Mouse (Mus musculus) limb, embryonic 13.5 days (tissue): ENCODE measurements around the gene Mapk8ip3. TPM values are rescaled to one million over a fixed set of nuclear protein-coding genes. Genes with fewer than 3 reads are reported as not detected.
"Not testable (repeated sequence)": the region's sequence is repeated elsewhere in the genome, so short reads cannot be mapped to it uniquely, and the experiment has no call there.

Source experiments
- ATAC-seq: fragments of 200-750 bp; cut with Nextera tagmentation; 2 replicates; pipeline ENCODE4 v1.8.0; 2017; ENCODE audit warnings: low read depth, moderate number of reproducible peaks, moderate TSS enrichment; ENCODE audit not compliant: low FRiP score
- H3K27ac ChIP-seq: fragments of 300-500 bp; sonication (generic); 2 replicates; pipeline ENCODE4 v1.5.1; 2015; ENCODE audit warnings: inconsistent platforms, mild to moderate bottlenecking, moderate library complexity
- H3K27me3 ChIP-seq: fragments of 300-500 bp; sonication (generic); 2 replicates; pipeline ENCODE4 v1.6.1; 2015; ENCODE audit warnings: mild to moderate bottlenecking, inconsistent platforms
- H3K36me3 ChIP-seq: fragments of 300-500 bp; sonication (generic); 2 replicates; pipeline ENCODE4 v1.6.1; 2015; ENCODE audit warnings: inconsistent platforms, mild to moderate bottlenecking, moderate library complexity
- H3K4me1 ChIP-seq: fragments of 300-500 bp; sonication (generic); 2 replicates; pipeline ENCODE4 v1.6.1; 2015; ENCODE audit warnings: inconsistent platforms
- H3K4me2 ChIP-seq: fragments of 300-500 bp; sonication (generic); replicated peaks from 2 replicates; pipeline ENCODE4 v1.6.1; 2015; ENCODE audit warnings: inconsistent platforms, mild to moderate bottlenecking, moderate library complexity
- H3K4me3 ChIP-seq: fragments of 300-500 bp; sonication (generic); 2 replicates; pipeline ENCODE4 v1.5.1; 2015; ENCODE audit warnings: moderate library complexity, mild to moderate bottlenecking, inconsistent platforms
- H3K9ac ChIP-seq: fragments of 300-500 bp; sonication (generic); 2 replicates; pipeline ENCODE4 v1.6.1; 2015; ENCODE audit warnings: mild to moderate bottlenecking, inconsistent platforms
- H3K9me3 ChIP-seq: fragments of 300-500 bp; sonication (generic); 2 replicates; pipeline ENCODE4 v1.6.1; 2016; ENCODE audit warnings: inconsistent platforms
- WGBS: fragments of 180-500 bp; shearing (Covaris S2); methylation state at CpG from one replicate; pipeline ENCODE4 v1.1.7; 2015; 5-methylcytosine and 5-hydroxymethylcytosine counted together
- polyA plus RNA-seq: library from polyadenylated mRNA; unstranded; fragments of >200 nt; fragmentation: Nextera tagmentation; extraction: Ambion mirVana; gene quantifications from 2 replicates; pipeline ENCODE4 v1.2.1, GENCODE M21; 2015

Gene Mapk8ip3
- polyA plus RNA-seq, result 42.7 and 45.2 TPM in 2 replicates

DNA sequence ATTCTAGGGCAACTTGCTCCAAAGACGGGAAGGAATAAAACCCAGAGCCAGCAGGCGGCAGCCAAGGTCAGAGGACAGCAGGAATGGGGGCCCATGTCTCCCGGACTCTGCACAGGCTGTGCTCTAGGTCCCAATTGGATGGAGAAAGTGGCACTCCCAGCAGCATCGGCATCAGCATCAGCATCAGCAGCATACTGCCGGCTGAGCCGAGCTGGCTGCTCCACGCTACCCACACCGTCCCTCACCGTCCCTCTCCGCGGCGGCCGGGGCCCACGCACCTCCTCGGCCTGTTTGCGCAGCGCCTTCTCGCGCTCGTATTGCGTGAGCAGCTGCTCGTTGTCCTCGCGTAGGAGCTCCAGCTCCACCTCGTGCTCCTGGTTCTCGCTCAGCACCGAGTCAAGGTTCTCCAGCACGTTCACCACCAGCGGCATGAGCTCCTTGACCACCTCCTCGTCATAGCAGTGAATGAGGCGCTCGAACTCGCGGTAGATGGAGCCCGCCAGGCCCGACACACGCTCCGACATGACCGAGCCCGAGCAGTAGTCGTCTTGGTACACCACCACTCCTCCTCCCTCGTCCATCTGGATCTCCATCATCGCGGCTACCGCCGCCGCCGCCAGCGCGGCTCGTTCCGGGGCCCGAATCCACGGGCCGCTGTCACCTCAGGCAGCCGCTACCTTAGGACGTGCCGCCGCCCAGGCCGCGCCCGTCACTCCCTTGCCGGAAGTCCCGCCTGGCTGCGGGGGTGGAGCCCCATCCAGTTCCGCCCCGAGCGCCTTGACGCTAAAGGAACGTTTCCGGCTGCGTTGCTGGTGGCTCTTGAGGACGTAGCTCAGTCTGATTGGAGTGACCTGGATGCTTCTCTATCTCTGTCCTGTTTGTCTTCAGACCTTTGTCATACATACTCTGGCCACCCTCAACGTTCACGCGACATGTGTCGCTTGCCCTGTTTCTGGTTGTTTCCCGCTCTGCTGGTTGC is at the start of gene Mapk8ip3:
Mapk8ip3 (minus strand) TSS at position 719 of the 979 bp plus-strand sequence.
- ATAC-seq, result peak; percentile 97
- no peaks in the 10 kb centered on the region for H3K9me3 ChIP-seq
- H3K36me3 ChIP-seq, result peaks cover 19% of the 10 kb centered on the region; the same call in 1 of the 2 replicates
- H3K9ac ChIP-seq, result peak within 1 kb of the TSS; percentile 92
- no peaks in the 10 kb centered on the region for H3K27me3 ChIP-seq
- under 1% methylated on average over 78 of the region's 78 CpGs for WGBS
- H3K4me1 ChIP-seq, result peaks cover 28% of the 10 kb centered on the region
- H3K27ac ChIP-seq, result peak within 1 kb of the TSS; percentile 64
- peak within 1 kb of the TSS; percentile 97 for H3K4me3 ChIP-seq
- H3K4me2 ChIP-seq, result peak within 1 kb of the TSS; percentile 77

DNA sequence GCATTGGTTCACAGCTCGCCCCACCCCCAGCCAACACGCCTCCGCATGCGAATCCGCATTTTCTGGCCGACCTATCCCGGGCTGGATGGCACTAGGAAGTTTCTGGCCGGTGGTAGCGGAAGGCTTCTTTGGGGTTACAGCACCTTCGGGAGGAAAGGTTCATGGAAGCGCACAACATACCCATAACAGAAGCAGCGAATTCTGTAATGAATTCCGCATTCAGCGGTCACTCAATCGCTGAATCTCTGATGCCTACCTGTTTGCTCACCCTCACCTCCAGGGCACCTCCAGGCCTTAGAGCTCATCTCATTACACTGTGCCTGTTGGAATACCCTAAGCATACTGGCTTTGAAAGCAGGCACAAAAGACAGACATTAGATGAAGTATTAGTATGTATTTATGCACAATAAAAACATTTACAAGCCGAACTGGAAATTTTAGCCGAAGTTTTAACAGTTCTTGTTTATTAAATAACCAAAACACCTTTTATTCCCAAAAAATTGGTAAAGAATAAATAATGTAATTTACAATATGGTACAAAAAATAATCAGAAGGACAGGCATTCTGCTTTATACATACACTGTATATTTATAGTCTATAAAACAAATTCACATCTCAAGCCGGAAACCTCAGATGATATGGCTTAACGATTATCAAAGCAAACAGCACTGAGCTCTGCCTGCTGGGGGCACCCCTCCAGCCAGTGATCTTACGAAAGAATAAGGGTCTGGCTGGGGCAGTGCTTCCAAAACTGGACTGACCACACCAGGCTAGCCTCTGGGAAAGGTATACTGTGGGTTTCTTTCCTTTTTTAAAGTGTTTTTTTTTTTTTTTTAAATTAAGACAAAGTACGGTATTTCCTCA is 24.3 kb upstream of the Mapk8ip3 start:
- no peaks in the 10 kb centered on the region for H3K27me3 ChIP-seq
- peak overlapping the region; percentile 94 for H3K4me3 ChIP-seq
- peak overlapping the region; percentile 71 for H3K4me2 ChIP-seq
- no peak overlapping the region for H3K27ac ChIP-seq
- H3K9me3 ChIP-seq, result no peaks in the 10 kb centered on the region
- WGBS, result 11% methylated on average over 21 of the region's 21 CpGs
- H3K4me1 ChIP-seq, result peaks cover 17% of the 10 kb centered on the region
- H3K9ac ChIP-seq, result peak overlapping the region; percentile 61
- ATAC-seq, result peak; percentile 29
- peaks cover 59% of the 10 kb centered on the region for H3K36me3 ChIP-seq

- Histone ChIP-seq H3K36me3 (peaks cover 59% of the 10 kb centered on the region), H3K27ac (peak within 1 kb of the TSS; percentile 80), H3K27me3 (no peaks in the 10 kb centered on the region), H3K4me2 (peak within 1 kb of the TSS; percentile 71), H3K4me3 (peak within 1 kb of the TSS; percentile 94), H3K4me1 (peaks cover 17% of the 10 kb centered on the region), H3K9ac (peak within 1 kb of the TSS; percentile 90), H3K9me3 (no peaks in the 10 kb centered on the region)
- WGBS, result under 1% methylated on average over 58 of the region's 59 CpGs
- ATAC-seq, result peak; percentile 100
Measured at GRCm38 (mm10) chr17:24960135-24960851, 23.5 kb upstream of the Mapk8ip3 start, which contains the start of gene Jpt2. TSS of gene Jpt2 (minus strand) at chr17:24960689.

- no peak for ATAC-seq
- Histone ChIP-seq H3K9me3 (no peaks in the 10 kb centered on the region), H3K27me3 (no peaks in the 10 kb centered on the region), H3K36me3 (peaks cover 58% of the 10 kb centered on the region), H3K4me3 (peak overlapping the region; percentile 94), H3K4me2 (peak overlapping the region; percentile 71), H3K27ac (0 out of 2 replicates have a peak overlapping the region, but pooled peaks have one; percentile 80), H3K4me1 (peaks cover 17% of the 10 kb centered on the region), H3K9ac (peak overlapping the region; percentile 90)
- WGBS, result 53% methylated on average over 8 of the region's 8 CpGs
Measured at GRCm38 (mm10) chr17:24959371-24959770, 22.6 kb upstream of the Mapk8ip3 start.

DNA sequence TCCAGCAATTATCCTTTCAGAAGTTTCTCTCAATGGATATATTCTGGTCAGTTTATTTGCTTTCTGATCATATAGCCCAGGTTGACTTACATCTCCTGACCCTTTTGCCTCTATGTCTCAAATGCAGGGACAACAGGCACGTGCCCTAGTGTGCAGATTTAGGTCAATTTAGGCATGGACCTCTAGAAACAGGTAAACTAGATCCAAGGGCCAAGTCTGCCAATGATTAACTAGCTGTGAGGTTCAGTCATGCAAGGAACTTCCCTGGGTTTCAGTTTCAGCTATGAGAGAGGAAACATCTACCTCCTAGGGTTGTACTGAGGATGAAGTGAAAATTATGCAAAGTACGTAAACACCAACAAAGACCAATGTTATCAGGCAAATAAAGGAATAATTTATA is 16.5 kb upstream of the Mapk8ip3 start:
- Histone ChIP-seq H3K4me3 (no peak overlapping the region), H3K36me3 (peaks cover 82% of the 10 kb centered on the region), H3K4me2 (no peak overlapping the region), H3K9me3 (no peaks in the 10 kb centered on the region), H3K27me3 (no peaks in the 10 kb centered on the region), H3K27ac (no peak overlapping the region), H3K9ac (no peak overlapping the region), H3K4me1 (peaks cover 8% of the 10 kb centered on the region; the same call in 1 of the 2 replicates)
- no peak for ATAC-seq
- WGBS, result 91% methylated on average over 2 of the region's 2 CpGs

- Histone ChIP-seq H3K4me2 (no peak overlapping the region), H3K4me1 (peaks cover 8% of the 10 kb centered on the region; the same call in 1 of the 2 replicates), H3K27me3 (no peaks in the 10 kb centered on the region), H3K4me3 (no peak overlapping the region), H3K9me3 (no peaks in the 10 kb centered on the region), H3K36me3 (peaks cover 89% of the 10 kb centered on the region), H3K9ac (no peak overlapping the region), H3K27ac (no peak overlapping the region)
- no peak for ATAC-seq
- 84% methylated on average over 2 of the region's 2 CpGs for WGBS
Measured at GRCm38 (mm10) chr17:24950671-24951070, 13.9 kb upstream of the Mapk8ip3 start.

GRCm38 (mm10) chr17:24948204-24948603 is 11.4 kb upstream of the Mapk8ip3 start:
- 94% methylated on average over 5 of the region's 5 CpGs for WGBS
- no peak overlapping the region for H3K4me3 ChIP-seq
- H3K36me3 ChIP-seq, result peaks cover 90% of the 10 kb centered on the region
- no peak for ATAC-seq
- peaks cover 8% of the 10 kb centered on the region; the same call in 1 of the 2 replicates for H3K4me1 ChIP-seq
- no peak overlapping the region for H3K27ac ChIP-seq
- no peak overlapping the region for H3K9ac ChIP-seq
- no peaks in the 10 kb centered on the region for H3K27me3 ChIP-seq
- H3K4me2 ChIP-seq, result no peak overlapping the region
- no peaks in the 10 kb centered on the region for H3K9me3 ChIP-seq

DNA sequence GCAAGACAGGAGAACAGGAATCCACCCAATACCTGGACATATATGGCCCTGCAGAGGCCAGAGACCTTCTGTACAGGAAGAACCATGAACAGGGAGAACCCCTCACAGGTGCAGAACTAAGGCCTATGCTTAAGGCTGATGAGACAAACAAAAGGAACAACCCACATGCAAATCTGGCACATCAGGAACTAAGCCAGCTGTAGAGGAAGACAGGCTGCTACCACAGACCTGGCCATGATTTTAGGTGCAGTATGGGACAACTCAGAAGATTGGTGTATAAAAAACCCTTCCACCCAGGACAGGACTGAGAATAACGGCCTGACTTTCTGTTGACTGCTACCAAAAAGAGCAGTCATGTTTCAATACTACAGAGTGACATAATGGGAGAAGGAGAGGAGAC is 6.8 kb upstream of the Mapk8ip3 start:
- WGBS, result 80% methylated on average over 1 of the region's 1 CpGs
- ATAC-seq, H3K4me2 ChIP-seq, H3K27ac ChIP-seq, H3K9me3 ChIP-seq, H3K4me1 ChIP-seq, H3K4me3 ChIP-seq, H3K27me3 ChIP-seq, H3K9ac ChIP-seq: not testable (repeated sequence)
- peaks cover 57% of the 10 kb centered on the region for H3K36me3 ChIP-seq

DNA sequence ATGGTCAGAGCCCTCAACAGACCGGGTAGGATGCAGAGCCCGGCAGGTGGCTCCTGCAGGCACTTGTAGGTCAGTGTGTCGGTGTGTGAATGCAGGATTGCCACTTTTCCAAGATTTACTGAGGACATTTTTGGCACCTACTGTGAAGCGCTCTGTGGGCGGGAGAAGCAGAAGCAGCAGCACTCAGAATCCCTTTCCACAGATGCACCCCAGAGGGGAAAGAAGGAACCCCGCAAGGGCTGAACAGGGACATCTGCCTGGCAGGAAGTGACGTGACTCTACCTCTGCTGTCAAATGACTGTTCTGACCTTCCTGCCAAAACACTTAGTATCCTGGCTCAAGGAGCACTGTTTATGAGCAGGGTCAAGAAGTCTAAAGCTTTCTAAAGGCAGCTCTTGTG is 6.3 kb upstream of the Mapk8ip3 start:
- no peak overlapping the region for H3K4me2 ChIP-seq
- ATAC-seq, result no peak
- peaks cover 52% of the 10 kb centered on the region for H3K36me3 ChIP-seq
- H3K9me3 ChIP-seq, result no peaks in the 10 kb centered on the region
- H3K4me1 ChIP-seq, result no peaks in the 10 kb centered on the region
- H3K9ac ChIP-seq, result no peak overlapping the region
- H3K4me3 ChIP-seq, result no peak overlapping the region
- no peak overlapping the region for H3K27ac ChIP-seq
- 90% methylated on average over 7 of the region's 7 CpGs for WGBS
- no peaks in the 10 kb centered on the region for H3K27me3 ChIP-seq

- H3K9me3 ChIP-seq, H3K4me2 ChIP-seq, H3K4me3 ChIP-seq, H3K4me1 ChIP-seq, H3K27me3 ChIP-seq, H3K27ac ChIP-seq, H3K9ac ChIP-seq, ATAC-seq: not testable (repeated sequence)
- WGBS, result 18% methylated on average over 2 of the region's 2 CpGs
- H3K36me3 ChIP-seq, result peaks cover 46% of the 10 kb centered on the region
Measured at GRCm38 (mm10) chr17:24942453-24942852, 5.7 kb upstream of the Mapk8ip3 start.

DNA sequence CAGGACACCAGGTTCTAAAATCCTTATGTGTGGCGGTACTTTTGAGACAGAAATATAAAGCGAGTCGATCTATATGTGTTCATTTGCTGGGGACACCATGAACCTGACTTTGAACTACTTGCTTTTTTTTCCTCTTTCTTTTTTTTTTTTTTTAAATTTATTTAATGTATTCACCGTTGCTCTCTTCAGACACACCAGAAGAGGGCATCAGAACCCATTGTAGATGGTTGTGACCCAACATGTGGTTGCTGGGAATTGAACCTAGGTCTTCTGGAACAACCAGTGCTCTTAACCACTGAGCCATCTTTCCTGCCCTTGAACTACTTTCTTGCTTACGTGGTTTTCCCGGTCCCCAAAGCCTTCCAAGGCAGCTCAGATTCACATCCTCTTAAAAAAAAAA is 489 bp upstream of the Mapk8ip3 start:
- Histone ChIP-seq H3K27ac (peak overlapping the region; percentile 64), H3K9me3 (no peaks in the 10 kb centered on the region), H3K27me3 (no peaks in the 10 kb centered on the region), H3K9ac (peak overlapping the region; percentile 92), H3K4me2 (peak overlapping the region; percentile 77), H3K4me3 (peak overlapping the region; percentile 97), H3K4me1 (peaks cover 28% of the 10 kb centered on the region), H3K36me3 (peaks cover 14% of the 10 kb centered on the region; the same call in 1 of the 2 replicates)
- 41% methylated on average over 6 of the region's 6 CpGs for WGBS
- ATAC-seq, result no peak
